Mouse (Mus musculus): ENCODE results near the gene Ptchd1.

The Ptchd1 gene

DNA sequence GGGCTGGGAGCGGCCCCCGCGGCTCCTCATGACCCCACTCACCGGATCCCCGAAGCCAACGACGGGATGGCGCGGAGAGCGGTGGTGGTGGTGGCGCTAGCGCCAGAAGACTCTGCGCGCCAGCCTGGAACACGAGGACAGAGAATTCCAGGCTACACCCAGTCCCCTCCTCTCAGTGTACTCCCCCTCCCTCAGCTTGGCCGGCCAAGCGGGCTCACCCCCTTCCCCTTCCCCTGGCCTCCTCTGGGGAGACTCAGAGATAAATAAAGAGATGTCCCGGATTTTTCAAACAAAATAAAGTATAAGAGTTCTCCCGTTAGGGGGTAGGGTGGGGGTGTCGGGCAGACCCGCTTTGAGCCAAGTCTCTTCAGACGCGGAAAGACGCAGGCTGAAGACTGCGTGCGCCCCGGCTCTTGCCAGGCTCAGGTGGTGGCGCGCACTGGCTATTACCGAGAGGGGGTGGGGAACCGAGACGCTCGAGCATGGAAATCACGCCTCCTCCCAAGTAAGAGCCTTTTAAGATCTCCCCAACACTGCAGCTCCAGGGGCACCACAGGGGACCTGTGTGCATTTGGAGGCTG lies at the start of gene Ptchd1:
TSS of gene Ptchd1 (minus strand) at position 114 of the 581 bp plus-strand sequence.
- peak; percentile 34 for DNase-seq

DNA sequence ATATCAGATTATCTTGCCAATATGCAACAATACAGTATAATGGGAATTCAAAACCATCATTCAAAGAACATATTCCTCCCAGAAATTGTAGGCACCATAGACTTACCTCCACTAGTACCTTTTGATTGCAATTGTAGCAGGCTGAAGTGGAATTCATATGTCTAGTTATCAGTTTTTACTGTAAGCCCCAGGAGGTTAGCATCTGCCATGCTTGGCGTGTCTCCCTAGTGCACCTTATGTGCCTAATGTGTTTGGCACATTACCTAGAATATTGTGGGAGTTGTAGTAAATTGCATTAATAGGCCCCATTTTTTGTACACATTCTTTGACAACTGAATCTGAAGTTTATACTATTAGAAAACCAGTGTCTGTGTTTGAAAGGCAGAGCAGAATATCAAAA lies 34.4 kb upstream of the Ptchd1 start:
- DNase-seq = no peak

DNA sequence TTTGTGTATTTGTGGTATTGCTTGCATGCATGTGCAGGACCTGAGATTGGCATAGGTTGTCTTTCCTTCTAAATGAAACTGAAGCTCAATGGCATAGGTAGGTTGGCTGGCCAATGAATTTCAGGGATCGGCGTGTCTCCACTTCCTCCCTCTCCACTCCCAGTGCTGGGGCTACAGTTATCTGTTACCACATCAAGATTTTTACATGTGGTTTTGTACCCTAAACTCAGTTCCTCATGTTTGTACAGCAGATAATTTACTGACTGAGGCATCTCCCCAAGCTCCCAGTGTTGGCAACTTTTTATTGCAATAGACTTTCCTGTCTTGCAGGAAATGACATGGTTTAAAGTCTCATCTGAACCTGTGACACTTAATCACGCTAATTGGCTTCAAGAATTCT lies 22.4 kb upstream of the Ptchd1 start:
- DNase-seq = no peak

DNA sequence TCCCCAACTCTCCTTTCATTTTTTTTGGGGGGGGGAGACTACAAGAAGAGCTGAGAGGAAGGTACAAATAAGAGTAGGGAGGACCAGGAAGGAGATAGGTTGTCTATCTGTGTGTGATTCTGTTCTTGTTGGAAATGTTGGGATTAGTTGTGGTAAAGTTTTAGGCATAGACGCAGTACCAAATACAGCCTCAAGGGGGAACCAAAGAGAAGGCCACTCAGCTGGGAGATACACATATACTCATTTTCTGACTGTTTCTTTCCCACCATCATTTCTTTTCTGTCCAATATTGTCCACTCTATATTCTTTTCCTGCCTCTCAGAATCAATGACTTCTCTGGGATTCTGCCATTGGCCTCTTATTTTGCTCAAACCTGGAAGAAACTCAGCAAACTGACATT lies 20.4 kb upstream of the Ptchd1 start:
- DNase-seq = peak; percentile 8

DNA sequence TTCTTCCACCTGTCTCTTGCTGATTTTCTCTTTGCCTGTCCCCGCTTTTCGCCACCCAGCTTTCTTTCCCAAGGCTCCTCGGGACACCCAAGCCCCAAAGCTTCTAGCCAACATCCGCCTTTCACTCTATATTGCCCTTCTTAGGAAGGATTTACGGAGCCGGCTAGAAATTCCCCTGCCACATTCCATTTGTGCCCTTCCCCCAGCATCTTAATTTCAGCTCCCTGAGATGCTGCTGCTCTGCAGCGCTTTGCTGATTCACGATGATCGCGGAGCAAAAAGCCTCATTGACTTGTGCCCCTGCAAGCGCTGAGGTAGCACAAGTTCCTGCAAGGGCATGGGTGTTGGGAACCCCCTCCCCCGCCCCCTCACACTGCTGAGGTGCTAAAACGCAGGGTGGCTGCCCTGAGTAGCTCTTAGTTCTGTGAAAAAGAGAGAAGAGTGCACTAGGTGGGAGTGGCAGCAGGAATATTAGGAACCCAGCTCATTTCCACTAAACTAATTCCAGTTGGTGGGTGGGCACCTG lies 2.1 kb upstream of the Ptchd1 start:
- peak; percentile 2 for DNase-seq

- DNase-seq = no peak
Observed at GRCm38 (mm10) chrX:155624895-155625294, 1.3 kb upstream of the Ptchd1 start.

DNA sequence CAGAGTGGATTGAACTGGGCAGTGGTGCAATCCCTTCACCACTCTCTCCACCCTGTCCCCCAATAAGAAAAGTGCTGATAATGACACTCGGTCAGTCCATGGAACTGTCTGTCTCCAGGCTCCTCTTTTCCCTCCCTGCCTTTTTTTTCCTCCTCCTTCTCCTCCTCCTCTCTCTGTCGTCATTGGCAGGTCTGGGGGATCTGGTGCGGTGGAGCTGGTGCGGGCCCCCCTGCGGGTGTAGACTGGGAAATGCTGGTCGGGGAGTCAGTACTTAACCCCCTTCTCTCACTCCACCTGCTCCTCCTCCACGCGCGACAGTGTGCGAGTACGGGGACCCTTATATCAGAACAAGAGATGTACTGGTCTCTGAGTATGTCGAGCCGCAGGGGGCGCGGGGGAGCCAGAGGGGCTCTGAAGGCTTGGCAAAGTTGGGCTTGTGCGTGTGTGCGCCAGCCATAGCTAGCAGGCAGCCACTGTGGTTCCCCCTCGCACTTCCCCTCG lies 777 bp upstream of the Ptchd1 start, which contains the start of gene Gm15155:
TSS of gene Gm15155 (plus strand) at position 401 of the 501 bp plus-strand sequence.
- DNase-seq = peak; percentile 44

DNA sequence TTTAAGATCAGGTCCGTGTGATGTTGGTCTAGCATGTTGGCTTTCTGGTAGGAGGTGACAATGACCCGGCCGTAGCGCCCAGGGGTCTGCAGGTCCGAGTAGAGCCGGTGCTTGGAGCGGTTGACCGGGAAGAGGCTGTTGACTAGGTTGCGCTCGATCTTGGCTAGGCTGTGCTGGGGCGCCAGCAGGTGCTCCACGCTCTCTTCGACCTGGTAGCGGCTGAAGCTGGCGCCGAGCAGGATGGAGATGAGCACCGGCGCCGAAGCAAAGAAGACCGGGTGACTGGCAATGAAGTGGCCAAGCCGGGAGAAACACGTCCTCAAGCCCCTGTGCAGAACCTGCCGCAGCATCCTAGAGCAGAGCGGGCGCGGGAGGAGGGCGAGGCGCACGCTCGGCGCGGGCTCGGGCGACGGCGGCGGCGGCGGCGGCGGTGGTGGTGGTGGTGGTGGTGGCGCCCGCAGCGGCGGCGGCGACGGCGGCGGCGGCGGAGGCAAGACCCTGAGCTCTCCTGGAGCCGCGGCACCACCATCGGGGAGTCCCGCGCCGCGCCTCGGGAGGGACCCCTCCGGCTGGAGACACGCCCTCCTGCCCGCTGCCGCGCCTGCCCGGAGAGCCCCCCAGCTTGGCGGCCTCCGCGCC lies 534 bp downstream of the Ptchd1 start:
- DNase-seq = peak; percentile 49

DNA sequence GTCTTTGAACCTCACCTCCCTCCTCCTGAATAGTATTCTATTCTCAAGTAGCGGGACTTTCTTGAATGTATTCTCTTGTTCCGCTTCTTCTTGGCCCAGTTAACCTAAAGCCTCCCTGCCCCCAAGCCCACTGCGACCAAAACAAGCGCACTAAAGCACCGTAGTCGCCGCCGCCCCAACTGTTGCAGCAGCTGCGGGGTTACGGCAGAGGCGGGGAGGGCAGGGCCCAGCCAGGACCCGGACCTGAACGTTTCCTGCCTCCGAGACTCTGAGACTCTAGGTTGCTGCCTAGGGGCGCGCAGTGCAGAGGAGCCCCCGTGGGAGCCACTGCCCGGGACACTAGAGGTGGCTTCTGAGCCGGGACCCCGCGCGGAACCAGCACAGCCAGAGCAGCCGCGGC lies 1.1 kb downstream of the Ptchd1 start:
- peak; percentile 6 for DNase-seq

- DNase-seq = no peak
Observed at GRCm38 (mm10) chrX:155601196-155601595, 22.4 kb downstream of the Ptchd1 start.

GRCm38 (mm10) chrX:155596390-155596789 lies 27.2 kb downstream of the Ptchd1 start:
- no peak for DNase-seq

- DNase-seq = no peak
Observed at GRCm38 (mm10) chrX:155594685-155595084, 28.9 kb downstream of the Ptchd1 start.

DNA sequence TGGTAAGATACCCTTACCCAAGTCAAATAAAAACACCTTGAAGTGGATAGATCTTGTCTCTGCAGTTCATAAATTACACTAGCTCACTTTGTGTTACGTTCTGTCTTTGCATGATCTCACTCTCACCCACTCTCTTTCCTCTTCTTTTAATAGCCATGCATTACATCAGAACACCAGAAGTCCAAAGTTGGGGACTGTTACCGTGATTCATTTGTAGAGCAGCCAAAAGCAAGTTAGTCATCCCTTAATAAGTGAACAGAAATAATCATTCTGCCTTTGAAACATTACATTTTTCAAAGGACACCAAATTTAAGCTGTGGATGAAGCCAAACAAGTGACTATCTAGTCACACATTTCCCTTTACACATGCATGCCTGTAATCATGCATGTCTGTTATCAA lies 31.1 kb downstream of the Ptchd1 start:
- no peak for DNase-seq

DNA sequence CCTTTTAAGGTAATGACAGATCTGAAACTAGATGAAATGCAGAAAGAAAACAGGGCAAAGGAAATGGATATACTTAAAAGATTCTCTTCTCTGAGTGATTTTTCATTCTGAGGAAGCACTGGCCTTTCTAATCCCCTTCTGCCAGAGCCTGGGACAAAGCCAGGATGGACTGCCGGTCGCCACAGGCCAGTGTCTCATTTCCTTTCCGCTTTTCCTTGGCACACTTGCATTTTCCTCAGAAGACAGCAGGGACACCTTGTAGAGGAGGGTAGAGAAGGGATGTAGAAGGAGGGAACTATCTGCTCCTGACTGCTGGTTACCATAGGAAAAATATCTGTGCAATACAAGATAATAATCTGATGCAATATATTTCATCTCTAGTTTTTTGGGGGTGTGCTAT lies 32.1 kb downstream of the Ptchd1 start:
- DNase-seq = no peak

- no peak for DNase-seq
Observed at GRCm38 (mm10) chrX:155584586-155584985, 39.0 kb downstream of the Ptchd1 start.

DNA sequence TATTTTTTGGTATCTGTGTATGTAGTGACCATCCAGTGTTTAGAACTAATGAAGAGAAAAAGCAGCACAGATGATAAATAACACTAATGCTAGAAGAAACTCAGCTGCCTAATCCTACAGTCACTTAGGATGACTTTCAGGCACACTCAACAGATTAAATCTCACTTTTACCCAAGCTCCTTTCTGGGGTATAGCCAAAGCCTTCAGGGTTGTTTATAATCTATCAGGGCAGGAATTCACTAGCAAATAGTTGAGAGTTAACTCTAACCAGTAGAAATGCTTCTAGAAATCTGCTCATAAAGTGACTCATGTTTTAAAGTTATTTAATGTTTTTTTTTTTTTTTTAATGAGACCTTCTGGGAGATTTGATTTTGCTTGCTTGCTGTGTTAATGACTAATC lies 43.8 kb downstream of the Ptchd1 start:
- no peak for DNase-seq

DNA sequence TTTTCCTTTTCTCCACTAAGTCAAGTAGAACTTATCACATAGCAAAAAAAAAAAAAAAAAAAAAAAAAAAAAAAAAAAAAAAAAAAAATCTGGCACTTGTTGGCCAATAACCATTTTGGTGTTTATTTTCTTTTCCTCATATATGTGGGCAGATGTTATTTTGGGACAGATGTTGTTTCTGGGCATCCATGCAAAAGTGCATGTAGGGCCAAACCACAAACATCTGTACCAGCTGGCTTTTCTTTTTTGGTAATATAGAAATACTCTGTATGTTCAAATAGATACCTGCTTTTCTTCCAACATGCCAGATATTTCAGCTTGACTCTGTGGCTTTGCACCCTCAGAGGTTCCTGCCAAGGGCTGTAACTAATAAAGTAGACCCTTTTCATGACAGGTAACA lies 51.2 kb downstream of the Ptchd1 start:
- no peak for DNase-seq

GRCm38 (mm10) chrX:155543780-155544179 lies 79.8 kb downstream of the Ptchd1 start:
- no peak for DNase-seq

Data from right cerebral cortex, postnatal 4 days (tissue).